Mouse (Mus musculus): ENCODE data around the gene Kctd5. TPM values are rescaled to one million over a fixed set of nuclear protein-coding genes. Genes with fewer than 3 reads are reported as not detected.

Gene Kctd5
- polyA plus RNA-seq, 1 experiment from 2014 or later = 94.0 TPM

DNA sequence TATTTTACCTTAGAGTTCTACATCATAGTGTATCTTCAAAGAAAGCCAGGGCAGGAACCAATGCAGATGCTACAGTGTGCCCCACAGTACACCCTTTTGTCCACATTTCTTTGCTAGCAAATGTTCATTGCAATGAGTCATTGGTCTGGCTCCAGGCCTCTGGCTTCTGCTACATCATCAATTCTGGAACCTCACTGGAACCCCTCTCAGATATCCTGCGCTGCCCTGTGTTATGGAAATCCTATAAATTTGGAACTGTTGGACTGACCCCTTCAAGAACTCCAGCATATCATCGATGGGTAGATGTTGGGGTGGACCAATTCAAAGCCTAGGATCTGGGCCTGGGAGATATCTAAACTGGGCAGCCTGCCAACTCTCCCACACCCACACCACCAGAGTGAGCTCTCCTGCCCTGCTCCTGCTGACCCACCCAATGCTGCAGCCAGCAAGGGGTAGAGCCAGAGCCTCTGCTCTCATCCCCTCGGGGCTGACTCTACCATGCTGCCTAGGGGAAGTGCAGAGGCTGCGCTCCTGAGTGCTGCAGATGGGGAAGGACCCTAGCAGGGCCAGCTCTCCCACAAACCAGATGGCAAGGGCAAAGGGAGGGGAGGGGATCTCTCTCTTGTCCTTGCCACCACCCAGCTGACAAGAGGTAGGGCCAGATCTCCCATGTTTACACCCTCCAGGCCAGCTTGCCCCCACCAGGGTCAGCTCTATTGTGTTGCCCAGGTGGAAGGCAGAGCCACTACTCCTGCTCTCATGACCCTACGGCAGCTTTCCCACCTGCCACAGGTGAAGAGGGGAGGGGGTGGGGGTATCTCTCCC, 51.7 kb downstream of the Kctd5 start:
- Histone ChIP-seq H3K4me3 (replicated peaks; ENCODE audit: low read length) (no peak overlapping the region), H3K4me1 (replicated peaks; ENCODE audit: control insufficient read depth, insufficient read depth, low read length) (no peaks in the 10 kb centered on the region), H3K4me2 (ENCODE audit: low read length) (no peak overlapping the region), H3K9ac (replicated peaks; ENCODE audit: low read depth, low read length) (no peak overlapping the region), H3K27ac (ENCODE audit: low read length) (no peak overlapping the region), H3K27me3 (replicated peaks; ENCODE audit: control insufficient read depth, insufficient read depth, low read length) (no peaks in the 10 kb centered on the region), H3K9me3 (ENCODE audit: control insufficient read depth, low read length) (no peaks in the 10 kb centered on the region), H3K36me3 (ENCODE audit: control insufficient read depth, insufficient read depth) (no peaks in the 10 kb centered on the region)
- WGBS = 78% methylated on average over 5 of the region's 5 CpGs
- ATAC-seq = no peak

DNA sequence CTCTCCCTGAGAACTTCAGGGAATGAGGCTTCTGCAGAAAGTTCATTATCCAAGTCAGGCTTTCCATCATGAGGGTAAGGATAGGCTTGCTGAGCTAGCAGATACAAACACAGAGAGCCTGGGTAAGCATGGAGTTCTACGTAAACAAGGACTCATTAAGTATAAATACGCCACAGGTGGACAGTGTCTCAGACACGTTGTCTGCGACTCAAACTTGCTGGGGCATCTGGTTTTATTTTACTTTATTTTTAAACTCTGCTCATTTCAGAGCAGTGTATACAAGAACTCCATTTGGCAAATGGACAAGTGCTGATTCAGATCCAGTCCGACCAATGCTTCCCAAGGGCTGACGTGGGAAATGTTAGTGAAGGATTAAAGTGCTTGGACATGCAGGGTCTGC, 52.6 kb downstream of the Kctd5 start:
- WGBS = 87% methylated on average over 6 of the region's 6 CpGs
- ATAC-seq = no peak
- no peaks in the 10 kb centered on the region for H3K36me3 ChIP-seq (ENCODE audit: control insufficient read depth, insufficient read depth)
- H3K9ac ChIP-seq (replicated peaks; ENCODE audit: low read depth, low read length) = no peak overlapping the region
- H3K4me1 ChIP-seq (replicated peaks; ENCODE audit: control insufficient read depth, insufficient read depth, low read length) = no peaks in the 10 kb centered on the region
- no peaks in the 10 kb centered on the region for H3K27me3 ChIP-seq (replicated peaks; ENCODE audit: control insufficient read depth, insufficient read depth, low read length)
- H3K4me2 ChIP-seq (ENCODE audit: low read length) = no peak overlapping the region
- H3K9me3 ChIP-seq (ENCODE audit: control insufficient read depth, low read length) = no peaks in the 10 kb centered on the region
- H3K27ac ChIP-seq (ENCODE audit: low read length) = no peak overlapping the region
- no peak overlapping the region for H3K4me3 ChIP-seq (replicated peaks; ENCODE audit: low read length)

DNA sequence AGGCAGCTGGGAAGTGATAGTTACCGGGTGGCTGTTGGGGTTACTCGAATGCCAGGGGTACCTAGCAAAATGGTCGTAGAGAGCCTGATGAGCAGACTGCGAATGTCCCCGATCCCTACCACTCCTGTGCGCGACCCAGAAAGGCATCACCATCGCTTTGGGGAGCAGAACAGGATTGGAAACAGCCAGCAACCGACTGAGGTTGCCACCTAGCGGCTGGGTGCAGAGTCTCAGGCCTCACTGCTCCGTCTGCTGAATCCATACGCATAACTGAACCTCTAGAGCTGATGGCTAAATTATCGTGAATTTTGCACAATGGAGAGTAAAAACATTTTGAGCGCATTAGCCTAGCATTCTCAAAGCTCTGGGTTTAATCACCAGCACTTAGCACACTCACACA, 57.6 kb downstream of the Kctd5 start:
- Histone ChIP-seq H3K27me3 (replicated peaks; ENCODE audit: control insufficient read depth, insufficient read depth, low read length) (no peaks in the 10 kb centered on the region), H3K4me1 (replicated peaks; ENCODE audit: control insufficient read depth, insufficient read depth, low read length) (no peaks in the 10 kb centered on the region), H3K36me3 (ENCODE audit: control insufficient read depth, insufficient read depth) (no peaks in the 10 kb centered on the region), H3K9ac (replicated peaks; ENCODE audit: low read depth, low read length) (no peak overlapping the region), H3K4me2 (ENCODE audit: low read length) (no peak overlapping the region), H3K4me3 (replicated peaks; ENCODE audit: low read length) (no peak overlapping the region), H3K27ac (ENCODE audit: low read length) (no peak overlapping the region), H3K9me3 (ENCODE audit: control insufficient read depth, low read length) (no peaks in the 10 kb centered on the region)
- 28% methylated on average over 14 of the region's 14 CpGs for WGBS
- ATAC-seq = no peak

DNA sequence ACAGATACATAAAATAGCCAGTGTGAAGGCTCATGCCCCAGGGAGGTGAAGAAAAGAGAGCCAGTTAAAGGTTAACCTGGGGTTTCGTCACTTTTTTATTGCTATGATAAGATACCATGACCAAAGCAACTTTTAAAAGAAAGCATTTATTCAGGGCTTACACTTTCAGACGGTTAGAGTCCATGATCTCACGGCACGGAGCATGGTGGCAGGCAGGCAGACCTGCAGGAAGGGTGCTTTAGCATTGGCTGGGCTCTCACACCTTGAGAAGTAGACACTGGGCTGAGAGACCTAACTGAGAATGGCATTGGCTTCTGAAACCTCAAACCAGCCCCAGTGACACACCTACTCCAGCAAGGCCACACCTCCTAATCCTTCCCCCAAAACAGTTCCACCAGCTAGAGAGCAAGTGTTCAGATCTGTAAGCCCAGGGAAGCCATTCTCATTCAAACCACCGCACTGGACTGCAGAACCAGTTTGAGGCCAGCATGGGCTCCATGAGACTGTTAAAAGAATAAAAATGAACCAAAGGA, 58.8 kb downstream of the Kctd5 start:
- Histone ChIP-seq H3K4me1 (replicated peaks; ENCODE audit: control insufficient read depth, insufficient read depth, low read length) (no peaks in the 10 kb centered on the region), H3K4me3 (replicated peaks; ENCODE audit: low read length) (no peak overlapping the region), H3K9ac (replicated peaks; ENCODE audit: low read depth, low read length) (no peak overlapping the region), H3K9me3 (ENCODE audit: control insufficient read depth, low read length) (no peaks in the 10 kb centered on the region), H3K4me2 (ENCODE audit: low read length) (no peak overlapping the region), H3K27me3 (replicated peaks; ENCODE audit: control insufficient read depth, insufficient read depth, low read length) (no peaks in the 10 kb centered on the region), H3K27ac (ENCODE audit: low read length) (no peak overlapping the region), H3K36me3 (ENCODE audit: control insufficient read depth, insufficient read depth) (no peaks in the 10 kb centered on the region)
- 86% methylated on average over 5 of the region's 5 CpGs for WGBS
- no peak for ATAC-seq

DNA sequence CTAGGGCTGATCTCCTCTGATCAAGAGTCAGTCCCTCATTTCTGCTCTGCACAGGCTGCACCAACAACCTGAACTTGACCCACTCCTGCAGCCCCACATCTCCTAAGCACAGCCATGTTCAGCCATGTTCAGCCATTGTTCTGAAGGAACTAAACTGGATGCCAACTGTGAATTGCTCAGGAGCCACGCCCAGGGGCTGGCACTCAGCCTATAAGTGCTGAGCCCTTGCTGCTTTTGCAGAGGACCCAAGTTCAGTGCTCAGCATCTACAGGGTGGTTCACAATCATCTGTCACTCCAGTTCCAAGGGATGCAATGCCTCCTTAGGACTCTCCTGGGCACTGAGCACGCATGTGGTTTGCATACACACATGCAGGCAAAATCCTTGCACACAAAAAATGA, 60.4 kb downstream of the Kctd5 start:
- H3K4me1 ChIP-seq (replicated peaks; ENCODE audit: control insufficient read depth, insufficient read depth, low read length) = no peaks in the 10 kb centered on the region
- no peak overlapping the region for H3K4me2 ChIP-seq (ENCODE audit: low read length)
- WGBS = 72% methylated on average over 2 of the region's 2 CpGs
- no peak overlapping the region for H3K4me3 ChIP-seq (replicated peaks; ENCODE audit: low read length)
- no peaks in the 10 kb centered on the region for H3K9me3 ChIP-seq (ENCODE audit: control insufficient read depth, low read length)
- no peaks in the 10 kb centered on the region for H3K36me3 ChIP-seq (ENCODE audit: control insufficient read depth, insufficient read depth)
- H3K9ac ChIP-seq (replicated peaks; ENCODE audit: low read depth, low read length) = no peak overlapping the region
- no peak overlapping the region for H3K27ac ChIP-seq (ENCODE audit: low read length)
- no peak for ATAC-seq
- H3K27me3 ChIP-seq (replicated peaks; ENCODE audit: control insufficient read depth, insufficient read depth, low read length) = no peaks in the 10 kb centered on the region

DNA sequence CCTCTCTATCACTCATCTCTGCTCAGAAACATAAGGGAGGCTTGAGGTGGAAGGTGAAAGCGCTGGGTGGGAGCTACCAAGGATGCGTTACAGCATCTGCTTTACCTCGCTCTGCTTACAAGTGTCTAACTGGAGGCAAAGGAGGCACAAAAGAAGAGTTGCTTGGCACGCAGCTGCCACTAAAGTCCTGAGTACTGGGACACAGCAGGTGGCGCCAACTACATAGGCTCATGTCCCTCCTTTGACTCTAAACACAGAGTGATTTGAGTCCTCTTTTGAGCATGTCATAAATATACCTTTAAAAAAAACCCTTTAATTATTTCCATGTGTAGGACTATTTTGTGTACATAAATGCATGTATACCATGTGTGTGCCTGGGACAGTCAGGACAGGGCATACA, 63.7 kb downstream of the Kctd5 start:
- Histone ChIP-seq H3K9ac (replicated peaks; ENCODE audit: low read depth, low read length) (no peak overlapping the region), H3K36me3 (ENCODE audit: control insufficient read depth, insufficient read depth) (no peaks in the 10 kb centered on the region), H3K9me3 (ENCODE audit: control insufficient read depth, low read length) (no peaks in the 10 kb centered on the region), H3K27ac (ENCODE audit: low read length) (no peak overlapping the region), H3K4me2 (ENCODE audit: low read length) (no peak overlapping the region), H3K4me3 (replicated peaks; ENCODE audit: low read length) (no peak overlapping the region), H3K4me1 (replicated peaks; ENCODE audit: control insufficient read depth, insufficient read depth, low read length) (no peaks in the 10 kb centered on the region), H3K27me3 (replicated peaks; ENCODE audit: control insufficient read depth, insufficient read depth, low read length) (no peaks in the 10 kb centered on the region)
- no peak for ATAC-seq
- WGBS = 48% methylated on average over 5 of the region's 5 CpGs

DNA sequence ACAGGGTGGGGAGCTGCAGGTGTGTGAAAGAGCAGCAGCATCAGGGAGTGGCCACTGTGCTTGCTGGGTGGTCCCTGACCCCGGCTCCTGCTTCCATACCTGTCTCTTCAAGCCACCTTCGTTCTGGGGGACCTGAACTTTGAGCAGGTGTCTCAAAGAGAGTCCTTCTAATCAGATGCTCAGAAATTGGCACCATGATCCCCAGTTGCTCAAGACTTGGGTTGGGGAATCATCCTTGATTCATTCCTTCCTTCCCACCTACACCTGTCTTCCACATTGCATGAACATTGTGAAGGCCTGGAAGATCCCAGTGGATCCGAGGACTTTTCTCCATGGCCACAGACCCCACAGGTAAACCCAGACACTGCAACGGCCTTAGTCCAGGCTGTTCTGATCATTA, 65.2 kb downstream of the Kctd5 start:
- Histone ChIP-seq H3K27me3 (replicated peaks; ENCODE audit: control insufficient read depth, insufficient read depth, low read length) (no peaks in the 10 kb centered on the region), H3K4me3 (replicated peaks; ENCODE audit: low read length) (no peak overlapping the region), H3K9ac (replicated peaks; ENCODE audit: low read depth, low read length) (no peak overlapping the region), H3K9me3 (ENCODE audit: control insufficient read depth, low read length) (no peaks in the 10 kb centered on the region), H3K4me1 (replicated peaks; ENCODE audit: control insufficient read depth, insufficient read depth, low read length) (no peaks in the 10 kb centered on the region), H3K27ac (ENCODE audit: low read length) (no peak overlapping the region), H3K4me2 (ENCODE audit: low read length) (no peak overlapping the region), H3K36me3 (ENCODE audit: control insufficient read depth, insufficient read depth) (no peaks in the 10 kb centered on the region)
- ATAC-seq = no peak
- WGBS = 81% methylated on average over 4 of the region's 4 CpGs

DNA sequence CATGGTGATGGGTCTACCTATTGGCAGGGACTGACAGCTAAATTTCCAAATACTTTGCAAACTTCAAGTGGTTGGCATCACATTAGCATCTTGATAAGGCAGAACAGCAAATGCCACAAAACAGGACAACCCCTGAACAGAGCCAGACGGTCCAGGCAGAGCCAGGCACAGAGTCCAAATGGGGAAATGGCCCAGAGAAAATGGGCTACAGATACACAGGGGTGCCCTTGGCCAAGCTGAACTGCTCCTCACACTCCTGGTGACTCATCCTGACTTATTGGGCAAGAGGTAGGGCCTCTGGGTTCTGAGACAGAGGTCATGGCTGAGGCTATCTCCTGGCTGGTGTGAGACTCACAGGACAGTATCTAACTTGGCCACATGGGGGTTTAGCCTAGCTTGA, 65.9 kb downstream of the Kctd5 start:
- Histone ChIP-seq H3K36me3 (ENCODE audit: control insufficient read depth, insufficient read depth) (no peaks in the 10 kb centered on the region), H3K4me1 (replicated peaks; ENCODE audit: control insufficient read depth, insufficient read depth, low read length) (no peaks in the 10 kb centered on the region), H3K4me2 (ENCODE audit: low read length) (no peak overlapping the region), H3K9me3 (ENCODE audit: control insufficient read depth, low read length) (no peaks in the 10 kb centered on the region), H3K4me3 (replicated peaks; ENCODE audit: low read length) (no peak overlapping the region), H3K9ac (replicated peaks; ENCODE audit: low read depth, low read length) (no peak overlapping the region), H3K27ac (ENCODE audit: low read length) (no peak overlapping the region), H3K27me3 (replicated peaks; ENCODE audit: control insufficient read depth, insufficient read depth, low read length) (no peaks in the 10 kb centered on the region; the same call in 1 of the 2 replicates)
- WGBS = 77% methylated on average over 1 of the region's 1 CpGs
- no peak for ATAC-seq

DNA sequence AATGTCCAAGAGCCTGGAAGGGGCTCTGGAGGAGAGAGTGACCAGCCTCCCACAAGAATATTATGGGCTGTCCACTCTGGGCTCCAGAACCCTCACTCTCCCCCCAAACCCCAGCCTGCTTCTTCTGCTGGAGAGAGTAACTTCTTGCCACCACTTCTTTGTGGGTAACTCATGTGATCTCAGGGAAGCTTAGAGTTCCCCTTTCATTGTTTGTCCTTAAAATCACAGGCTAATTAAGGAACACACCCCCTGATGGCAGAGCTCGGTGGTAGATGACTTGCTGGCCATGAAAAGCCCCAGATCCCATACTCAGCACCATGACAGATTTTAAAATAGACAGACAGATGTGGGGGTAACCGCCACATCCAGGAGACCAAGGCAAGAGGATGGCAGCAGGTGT, 66.4 kb downstream of the Kctd5 start:
- Histone ChIP-seq H3K4me2 (ENCODE audit: low read length) (no peak overlapping the region), H3K36me3 (ENCODE audit: control insufficient read depth, insufficient read depth) (no peaks in the 10 kb centered on the region), H3K4me3 (replicated peaks; ENCODE audit: low read length) (no peak overlapping the region), H3K9me3 (ENCODE audit: control insufficient read depth, low read length) (no peaks in the 10 kb centered on the region), H3K4me1 (replicated peaks; ENCODE audit: control insufficient read depth, insufficient read depth, low read length) (no peaks in the 10 kb centered on the region), H3K9ac (replicated peaks; ENCODE audit: low read depth, low read length) (no peak overlapping the region), H3K27ac (ENCODE audit: low read length) (no peak overlapping the region), H3K27me3 (replicated peaks; ENCODE audit: control insufficient read depth, insufficient read depth, low read length) (no peaks in the 10 kb centered on the region; the same call in 1 of the 2 replicates)
- WGBS = 43% methylated on average over 2 of the region's 2 CpGs
- no peak for ATAC-seq

All from forebrain, embryonic 16.5 days (tissue).